Mouse (Mus musculus) embryo, embryonic 10.5 days (tissue): ENCODE data around the gene Fbxw11.
"Not testable (repeated sequence)": the region's sequence is repeated elsewhere in the genome, so short reads cannot be mapped to it uniquely, and the experiment has no call there.

Source experiments
- DNase-seq: peaks from one replicate; pipeline ENCODE4 v3.0.0-alpha.2; 2015; ENCODE audit warnings: low spot score

Fbxw11 gene

DNA sequence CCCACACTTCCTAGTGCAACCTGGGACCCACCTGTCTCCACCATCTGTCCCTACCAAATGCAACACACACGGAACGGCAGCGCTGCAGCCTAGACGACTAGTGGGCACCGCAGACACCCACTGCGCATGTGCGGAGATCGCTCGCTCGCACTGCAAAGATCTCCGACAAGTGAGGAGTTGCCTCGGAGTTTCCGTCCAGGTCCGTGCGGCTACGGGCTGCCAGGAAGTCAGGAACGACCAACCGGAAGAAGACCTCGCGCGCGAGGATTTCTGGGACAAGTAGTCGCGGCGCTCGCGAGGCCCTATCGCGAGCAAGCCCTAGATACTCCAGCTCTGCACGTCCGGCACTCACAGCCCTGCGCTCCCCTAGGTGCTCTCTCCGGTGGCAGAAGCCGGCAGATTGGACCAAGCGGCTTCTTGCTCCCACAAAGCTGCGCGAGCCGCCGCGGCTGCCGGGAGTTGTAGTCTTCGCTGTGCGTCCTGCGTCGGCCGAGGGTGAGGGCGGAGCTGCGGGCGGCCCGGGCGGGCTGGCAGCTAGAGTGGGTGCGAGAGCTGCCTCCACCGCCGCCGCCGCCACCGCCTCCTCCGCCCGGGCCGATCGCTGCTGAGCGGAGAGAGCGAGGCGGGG lies at the start of gene Fbxw11:
TSS of gene Fbxw11 (plus strand) at position 476 of the 628 bp plus-strand sequence.
- DNase-seq = peak; percentile 98

DNA sequence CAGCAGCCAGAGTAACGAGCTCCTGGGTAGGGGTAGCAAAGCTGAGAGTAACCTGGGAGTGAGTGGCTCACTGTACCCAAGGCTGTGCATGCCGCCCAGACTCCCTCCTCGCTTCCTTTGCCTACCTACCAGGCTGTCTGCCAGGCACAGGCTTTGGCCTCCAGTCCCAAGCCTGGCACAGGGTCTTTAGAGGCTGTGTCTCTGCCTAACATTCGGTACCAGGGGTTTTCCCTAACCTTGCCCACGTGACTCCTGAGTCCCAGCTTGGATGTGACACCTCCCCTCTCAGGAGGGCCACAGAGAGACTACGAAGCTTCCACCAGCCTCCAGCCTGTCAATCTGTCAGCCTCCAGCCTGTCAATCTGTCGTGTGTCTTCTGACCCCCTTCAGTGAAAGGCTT lies 49.4 kb upstream of the Fbxw11 start:
- no peak for DNase-seq

- DNase-seq = no peak
Measured at GRCm38 (mm10) chr11:32594122-32594521, 48.4 kb upstream of the Fbxw11 start.

DNA sequence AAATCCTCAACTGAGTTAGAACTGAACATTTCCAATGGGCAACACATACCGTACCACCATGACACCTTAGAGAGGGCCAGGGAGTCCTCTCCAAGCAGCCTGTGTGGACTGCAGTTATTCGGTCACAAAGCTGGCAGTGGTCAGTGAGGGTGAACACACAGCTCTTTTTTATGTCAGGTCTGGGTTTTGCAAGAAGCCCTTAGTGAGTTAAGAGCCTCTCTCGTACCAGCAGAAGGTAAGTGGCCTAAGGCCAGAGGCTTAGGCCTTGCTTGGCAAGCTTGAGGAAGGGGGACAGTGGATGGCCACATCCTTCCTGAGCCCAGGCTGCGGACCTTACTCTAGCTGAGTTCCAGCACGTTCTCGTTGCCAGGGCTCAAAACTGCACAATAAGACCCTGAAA lies 42.2 kb upstream of the Fbxw11 start:
- DNase-seq = no peak

- DNase-seq = peak; percentile 75
Measured at GRCm38 (mm10) chr11:32601528-32602323, 40.8 kb upstream of the Fbxw11 start.

DNA sequence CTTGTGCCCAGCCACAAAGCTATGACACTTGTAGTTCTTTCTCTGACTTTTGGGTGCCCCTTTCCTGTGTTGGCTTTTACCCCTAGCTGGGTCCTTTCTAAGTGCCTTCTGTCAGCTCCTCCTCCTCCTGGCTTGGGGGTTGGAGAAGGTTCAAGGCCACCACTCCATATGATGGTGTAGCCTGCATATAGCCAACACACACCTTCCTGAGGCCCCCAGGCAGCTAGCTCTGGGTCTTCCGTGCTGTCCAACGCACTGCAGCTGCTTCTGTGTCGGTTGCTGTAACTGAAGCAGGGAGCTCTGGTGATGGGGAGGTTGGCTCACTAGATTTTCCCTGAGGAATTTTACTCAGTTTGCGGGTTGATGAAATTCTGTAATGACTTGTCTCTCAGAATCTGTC lies 37.9 kb upstream of the Fbxw11 start:
- DNase-seq = no peak

DNA sequence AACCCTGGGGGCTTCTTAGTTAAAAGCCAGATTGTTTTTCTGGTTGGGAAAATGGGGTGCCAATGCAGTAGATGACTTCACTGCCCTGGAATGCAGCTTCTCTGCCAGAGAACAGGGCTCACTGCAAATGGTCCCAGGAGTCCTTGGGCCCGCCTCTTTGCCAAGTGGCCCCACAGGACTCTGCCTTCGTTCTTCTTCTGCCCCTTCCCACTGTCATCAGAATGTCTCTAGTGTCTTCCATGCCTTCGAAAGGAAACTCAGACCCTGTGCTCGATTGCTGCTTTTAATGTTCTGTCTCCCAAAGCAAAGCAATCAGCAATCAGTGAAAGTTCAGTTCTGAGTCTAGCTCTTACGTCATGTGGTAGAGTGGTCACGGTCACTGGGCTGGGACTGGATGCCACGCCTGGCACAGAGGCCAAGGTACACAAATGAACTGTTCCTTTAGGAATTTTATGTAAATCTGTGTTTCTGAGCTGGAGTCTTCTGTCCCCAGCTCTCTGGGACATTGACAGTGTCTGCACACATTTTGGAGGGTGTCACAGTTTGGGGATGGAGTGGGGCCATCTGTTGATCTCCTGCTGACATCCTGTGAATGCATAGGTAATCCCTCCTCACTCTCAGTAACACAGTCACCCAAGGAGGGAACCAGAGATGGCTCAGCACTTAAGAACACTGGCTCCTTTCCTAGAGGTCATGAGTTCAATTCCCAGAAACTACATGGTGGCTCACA lies 37.2 kb upstream of the Fbxw11 start:
- no peak for DNase-seq

GRCm38 (mm10) chr11:32605907-32606306 lies 36.6 kb upstream of the Fbxw11 start:
- no peak for DNase-seq

DNA sequence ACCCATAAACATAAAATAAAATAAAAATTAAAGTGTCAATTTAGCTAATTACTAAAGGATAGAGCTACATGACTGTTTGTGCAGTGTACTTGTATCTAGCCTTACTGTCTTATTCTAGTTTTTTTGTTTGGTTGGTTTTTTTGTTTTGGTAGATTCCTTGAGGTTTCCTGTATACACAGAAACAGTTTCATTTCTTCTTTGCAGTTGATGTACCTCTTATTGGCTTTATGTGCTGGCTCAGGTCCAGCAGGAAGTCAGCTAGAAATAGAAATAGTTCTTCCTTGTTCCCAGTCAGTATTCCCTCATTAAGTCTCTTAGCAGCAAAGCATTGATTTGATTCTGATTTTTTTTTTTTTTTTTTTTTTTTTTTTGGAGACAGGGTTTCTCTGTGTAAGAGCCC lies 35.2 kb upstream of the Fbxw11 start:
- DNase-seq = no peak

DNA sequence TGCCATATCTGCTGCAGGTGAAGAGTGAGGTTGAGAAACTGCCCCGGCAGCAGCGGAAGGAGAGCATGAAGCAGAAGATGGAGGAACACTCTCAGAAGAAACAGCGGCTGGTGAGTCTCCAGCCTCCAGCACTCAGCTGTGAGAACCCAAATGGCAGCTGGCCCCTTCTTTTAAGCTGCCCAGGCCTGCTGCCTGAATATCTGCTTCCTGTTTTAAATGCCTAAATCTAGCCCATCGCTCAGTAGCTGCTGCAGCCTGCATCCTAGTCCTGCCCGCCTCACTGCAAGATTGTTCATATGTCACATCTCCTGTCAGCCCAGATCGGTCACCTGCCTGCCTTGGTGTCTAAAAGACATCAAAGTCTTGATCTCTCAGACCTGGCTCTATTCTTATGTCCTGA lies 31.9 kb upstream of the Fbxw11 start:
- DNase-seq = no peak

DNA sequence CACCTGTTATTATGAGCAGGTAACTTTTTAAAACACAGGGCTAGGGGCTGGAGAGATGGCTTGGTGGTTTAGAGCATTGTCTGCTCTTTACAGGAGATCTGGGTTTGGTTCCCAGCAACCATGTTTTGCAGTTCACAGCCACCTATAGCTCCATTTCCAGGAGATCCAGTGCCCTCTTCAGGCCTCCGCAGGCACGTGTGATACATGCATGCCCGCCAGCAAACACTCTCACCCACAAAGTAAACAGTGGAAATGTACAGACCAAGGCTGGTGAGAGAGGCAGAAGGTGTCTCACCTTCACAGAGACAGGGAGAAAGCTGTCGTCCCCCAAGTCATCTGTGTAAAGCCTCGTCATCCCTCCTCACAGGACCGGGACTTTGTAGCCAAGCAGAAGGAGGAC lies 30.2 kb upstream of the Fbxw11 start:
- DNase-seq = no peak

GRCm38 (mm10) chr11:32614463-32614862 lies 28.1 kb upstream of the Fbxw11 start:
- DNase-seq = no peak

DNA sequence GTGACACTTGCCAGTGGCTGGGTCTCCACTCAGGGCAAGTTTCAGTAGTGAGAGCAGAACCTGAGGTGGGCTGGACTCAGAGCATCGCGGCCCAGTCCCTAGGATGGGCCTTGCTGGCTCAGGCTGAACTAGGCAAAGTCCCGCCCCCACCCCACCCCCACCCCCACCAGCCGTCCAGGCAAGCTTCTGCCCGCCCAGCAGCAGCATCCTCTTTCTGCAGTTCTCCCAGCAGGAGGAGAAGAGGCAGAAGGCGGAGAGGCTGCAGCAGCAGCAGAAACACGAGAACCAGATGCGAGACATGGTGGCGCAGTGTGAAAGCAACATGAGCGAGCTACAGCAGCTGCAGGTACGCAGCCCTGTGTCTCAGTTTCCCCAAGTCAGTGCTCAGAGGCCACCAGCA lies 27.0 kb upstream of the Fbxw11 start:
- DNase-seq = peak; percentile 37

- no peak for DNase-seq
Measured at GRCm38 (mm10) chr11:32616091-32616490, 26.4 kb upstream of the Fbxw11 start.

DNA sequence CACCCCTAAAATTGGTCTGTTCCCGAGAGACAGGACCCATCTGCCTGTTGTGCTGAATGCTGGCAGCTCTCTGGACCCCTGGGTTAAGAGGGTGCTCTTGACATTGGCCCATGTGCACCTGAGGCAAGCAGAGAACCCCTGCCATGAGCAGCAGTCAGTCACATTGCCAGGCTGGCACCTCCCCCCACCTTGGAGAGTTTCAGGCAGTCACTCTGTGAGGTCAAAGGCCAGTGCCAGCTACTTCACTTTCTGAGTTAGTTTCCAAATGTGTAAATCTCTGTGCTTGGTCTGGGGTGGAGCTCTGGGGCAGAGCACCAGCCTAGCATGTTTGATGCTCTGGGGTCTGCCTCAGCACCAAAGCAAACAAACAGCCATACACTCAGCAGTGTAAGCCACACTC lies 24.5 kb upstream of the Fbxw11 start:
- no peak for DNase-seq

DNA sequence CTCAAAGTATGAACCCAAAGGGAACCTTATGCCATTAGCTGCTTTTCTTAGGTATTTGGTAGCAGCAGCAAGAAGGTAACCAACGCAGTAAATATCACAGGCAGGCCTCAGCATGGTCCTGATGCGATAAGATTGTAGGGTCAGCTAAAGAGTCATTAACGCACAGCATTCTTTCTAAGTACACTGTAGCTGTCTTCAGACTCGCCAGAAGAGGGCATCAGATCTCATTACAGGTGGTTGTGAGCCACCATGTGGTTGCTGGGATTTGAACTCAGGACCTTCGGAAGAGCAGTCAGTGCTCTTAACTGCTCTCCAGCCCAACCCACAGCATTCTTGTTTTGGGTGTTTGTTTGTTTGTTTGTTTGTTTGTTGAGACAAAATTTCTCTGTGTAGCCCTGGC lies 23.9 kb upstream of the Fbxw11 start:
- DNase-seq = not testable (repeated sequence)

GRCm38 (mm10) chr11:32619257-32619816 lies 23.2 kb upstream of the Fbxw11 start:
- peak; percentile 61 for DNase-seq

- peak; percentile 23 for DNase-seq
Measured at GRCm38 (mm10) chr11:32619866-32620456, 22.6 kb upstream of the Fbxw11 start.

DNA sequence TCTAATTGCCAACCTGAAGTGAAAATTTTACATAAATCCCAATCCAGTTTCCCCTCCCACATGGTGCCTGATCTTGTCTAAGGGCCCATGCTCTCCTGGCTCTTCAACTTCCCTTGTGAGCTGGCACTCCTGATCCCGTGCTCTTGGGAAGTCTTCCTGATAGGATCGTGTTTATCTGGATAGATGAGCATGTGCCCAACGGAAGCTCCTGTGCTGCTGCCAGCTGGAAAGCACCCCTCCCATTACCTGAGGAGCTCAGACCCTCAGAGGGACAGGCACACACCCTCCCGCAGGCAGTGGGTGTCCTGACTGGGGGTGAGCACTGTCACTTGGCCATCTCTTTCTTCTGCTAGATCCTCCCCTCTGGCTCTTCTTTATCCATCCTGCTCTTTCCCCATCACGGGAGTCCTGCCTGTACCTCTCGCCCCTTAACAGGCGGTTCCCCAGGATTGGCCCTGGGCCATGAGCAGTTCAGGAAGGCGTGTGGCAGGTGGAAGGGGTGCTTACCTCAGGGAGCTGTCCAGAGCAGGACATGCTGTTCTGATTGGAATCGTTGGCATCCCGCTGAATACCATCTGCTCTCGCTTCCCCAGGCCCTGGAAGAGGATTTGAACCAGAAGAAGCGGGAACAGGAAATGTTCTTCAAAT lies 20.6 kb upstream of the Fbxw11 start:
- DNase-seq = no peak

DNA sequence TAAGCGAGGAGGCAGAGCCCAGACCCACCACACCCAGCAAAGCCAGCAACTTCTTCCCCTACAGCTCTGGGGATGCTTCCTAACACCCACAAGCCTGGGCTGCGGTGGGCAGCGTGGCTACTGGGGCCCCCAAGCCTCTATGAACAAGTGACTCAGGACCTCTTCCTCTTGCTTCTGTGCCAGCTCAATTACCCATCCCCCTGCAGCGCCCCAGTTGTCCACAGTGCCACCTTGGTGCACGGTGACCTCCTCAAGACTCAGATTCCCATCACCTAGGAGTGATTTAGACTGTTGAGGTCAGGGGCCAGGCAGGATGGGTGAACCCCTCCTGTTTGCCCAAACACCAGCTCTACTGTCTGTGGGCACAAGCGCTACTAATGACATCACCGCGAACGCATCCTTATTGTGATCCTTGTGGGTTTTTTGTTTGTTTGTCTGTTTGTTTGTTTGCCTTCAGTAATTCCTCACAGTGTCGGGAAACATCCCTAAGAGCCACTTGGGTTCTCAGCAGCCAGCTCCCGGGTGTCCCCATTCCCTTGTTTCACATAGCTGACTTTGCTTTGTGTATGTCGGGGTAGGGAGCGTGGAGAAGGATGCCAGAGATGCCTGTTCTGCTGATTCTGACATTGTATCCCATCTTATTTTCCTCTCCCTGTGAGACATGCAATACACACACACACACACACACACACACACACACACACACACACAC lies 19.9 kb upstream of the Fbxw11 start:
- DNase-seq = no peak

DNA sequence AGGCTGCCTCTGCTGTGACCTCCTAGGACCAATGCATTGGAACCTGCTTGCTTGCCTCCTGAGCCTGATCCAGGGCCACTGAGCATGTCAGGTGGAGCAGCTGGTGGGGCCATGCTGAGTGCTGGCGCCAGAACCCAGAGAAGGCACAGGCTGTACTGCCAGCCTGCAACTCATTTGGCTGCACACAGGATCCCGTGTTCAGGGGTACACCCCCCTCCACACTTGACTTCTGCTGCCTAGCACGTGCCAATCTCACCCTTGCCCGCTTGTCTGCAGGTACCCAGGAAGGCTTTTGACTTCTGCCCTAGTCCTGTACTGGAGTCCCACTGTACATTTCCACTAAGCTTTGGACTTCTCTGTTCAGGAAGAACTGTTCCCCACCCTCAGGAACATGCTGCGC lies 19.3 kb upstream of the Fbxw11 start:
- no peak for DNase-seq
